Mouse (Mus musculus): ENCODE data around the gene Rell1.
"Not testable (repeated sequence)": the region's sequence is repeated elsewhere in the genome, so short reads cannot be mapped to it uniquely, and the experiment has no call there.

Gene Rell1

DNA sequence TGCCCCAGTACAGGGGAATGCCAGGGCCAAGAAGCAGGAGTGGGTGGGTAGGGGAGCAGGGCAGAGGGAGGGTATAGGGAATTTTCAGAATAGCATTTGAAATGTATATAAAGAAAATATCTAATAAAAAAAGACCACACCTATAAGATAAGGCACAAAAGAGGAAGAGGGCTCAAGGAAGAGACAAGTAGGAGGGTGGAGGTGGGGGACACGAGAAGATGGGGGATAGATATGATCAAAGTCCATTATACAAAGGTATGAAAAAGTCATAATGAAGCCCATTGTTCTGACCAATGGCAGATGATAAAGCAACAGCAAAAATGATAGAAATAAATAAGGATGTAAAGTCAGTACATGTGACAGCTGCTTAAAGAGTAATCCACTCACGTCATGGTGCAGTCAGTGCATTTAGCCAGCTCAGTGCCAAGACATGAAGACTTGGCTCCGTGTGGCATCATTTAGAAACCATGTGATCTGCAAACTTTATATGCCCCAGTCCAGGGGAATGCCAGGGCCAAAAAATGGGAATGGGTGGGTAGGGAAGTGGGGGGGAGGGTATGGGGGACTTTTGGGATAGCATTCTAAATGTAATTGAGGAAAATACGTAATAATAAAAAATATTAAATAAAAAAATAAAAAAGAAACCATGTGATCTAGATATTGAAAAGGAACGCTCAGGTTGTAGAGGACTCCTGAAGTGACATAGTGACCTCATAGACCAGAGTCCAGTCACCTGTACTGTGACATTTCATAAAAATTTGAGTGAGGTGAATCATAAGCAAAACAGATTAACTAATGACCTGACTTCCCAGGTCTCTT is 71.5 kb downstream of the Rell1 start:
- DNase-seq (ENCODE audit: low read depth), result not testable (repeated sequence)

GRCm38 (mm10) chr5:63891912-63892311 is 76.8 kb downstream of the Rell1 start:
- DNase-seq (ENCODE audit: low read depth), result no peak

DNA sequence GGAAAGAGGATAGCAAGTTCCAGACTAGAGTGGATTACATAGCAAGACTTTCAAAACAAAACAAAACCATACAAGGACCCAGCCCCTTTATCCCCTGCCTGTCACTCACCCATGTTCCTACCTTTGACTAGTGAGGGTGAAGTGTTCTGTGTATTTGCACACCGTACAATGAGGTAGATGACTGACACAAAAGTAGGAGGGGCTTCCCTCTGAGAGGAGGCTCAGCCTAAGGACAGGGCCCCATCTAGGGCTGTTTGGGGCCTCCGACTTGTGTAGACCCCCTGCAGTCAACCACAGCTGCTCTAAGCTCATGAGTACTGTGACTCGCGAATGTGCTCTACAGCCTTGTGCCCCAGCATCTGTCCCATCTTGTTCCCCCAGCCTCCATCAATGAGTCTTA is 77.5 kb downstream of the Rell1 start:
- DNase-seq (ENCODE audit: low read depth), result no peak

- DNase-seq (ENCODE audit: low read depth), result peak; percentile 52
These were observed 81.6 kb downstream of the Rell1 start for GRCm38 (mm10) chr5:63887111-63887510.

GRCm38 (mm10) chr5:63886709-63887108 is 82.0 kb downstream of the Rell1 start:
- peak; percentile 70 for DNase-seq (ENCODE audit: low read depth)

GRCm38 (mm10) chr5:63886292-63886691 is 82.4 kb downstream of the Rell1 start:
- DNase-seq (ENCODE audit: low read depth), result no peak

- no peak for DNase-seq (ENCODE audit: low read depth)
These were observed 89.7 kb downstream of the Rell1 start for GRCm38 (mm10) chr5:63879026-63879425.

GRCm38 (mm10) chr5:63876081-63876480 is 92.6 kb downstream of the Rell1 start:
- no peak for DNase-seq (ENCODE audit: low read depth)

DNA sequence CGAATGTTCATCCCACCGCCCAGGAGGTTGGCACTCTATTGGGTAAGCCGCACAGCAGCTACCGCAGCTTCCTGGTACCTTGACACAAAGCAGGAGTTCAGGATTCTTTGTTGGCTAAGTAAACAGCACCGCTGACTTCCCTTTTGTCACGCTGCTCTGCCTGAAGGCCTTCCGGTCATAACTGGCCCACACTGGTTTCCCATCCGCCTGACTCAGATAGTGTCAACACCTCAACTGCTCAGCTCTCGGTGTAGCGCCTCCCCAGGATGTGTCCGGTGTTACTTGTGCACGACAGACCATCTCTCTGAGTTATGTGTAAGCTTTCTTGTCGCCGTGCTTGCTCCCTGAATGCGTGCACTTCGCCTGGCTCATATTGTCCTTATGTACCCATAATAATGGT is 93.8 kb downstream of the Rell1 start:
- peak; percentile 34 for DNase-seq (ENCODE audit: low read depth)

- DNase-seq (ENCODE audit: low read depth), result no peak
These were observed 96.3 kb downstream of the Rell1 start for GRCm38 (mm10) chr5:63872176-63872932.

DNA sequence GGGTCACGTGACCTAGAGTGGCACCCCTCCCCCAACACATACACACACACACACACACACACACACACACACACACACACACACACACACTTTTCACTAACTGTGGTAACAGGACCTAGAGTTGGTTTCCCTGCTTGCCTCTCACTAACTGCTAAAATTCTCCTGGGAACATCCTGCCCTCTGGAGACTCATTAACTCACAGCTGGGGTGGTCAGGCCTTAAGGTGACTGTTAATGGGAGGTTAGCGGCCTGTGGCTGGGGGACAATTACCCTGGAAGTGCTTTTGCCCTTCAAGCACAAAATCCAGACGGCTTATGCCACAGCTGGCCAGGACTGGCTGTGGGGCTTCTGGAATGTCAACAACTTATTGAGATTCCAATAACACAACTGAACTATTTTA is 101.3 kb downstream of the Rell1 start:
- DNase-seq (ENCODE audit: low read depth), result no peak

DNA sequence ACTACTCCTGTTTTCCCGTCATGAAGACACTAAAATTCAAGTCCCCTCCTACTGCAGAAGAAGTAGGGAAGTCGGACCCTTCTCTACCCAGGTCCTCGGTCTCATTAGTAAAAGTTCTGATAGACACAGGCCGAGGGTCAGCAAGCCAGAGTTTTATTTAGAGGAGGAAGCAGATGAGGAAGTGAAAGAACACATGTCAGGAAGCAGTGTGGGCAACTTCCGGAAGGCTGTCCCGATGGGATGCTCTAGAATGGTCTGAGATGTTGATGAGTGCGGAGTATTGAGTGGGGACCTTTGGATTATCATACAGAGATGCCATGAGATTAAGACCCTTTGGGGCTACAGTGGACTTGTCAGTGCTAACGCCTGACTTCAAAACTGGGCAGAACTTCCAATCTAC is 109.8 kb downstream of the Rell1 start:
- no peak for DNase-seq (ENCODE audit: low read depth)
